Mouse (Mus musculus) midbrain, embryonic 15.5 days (tissue): ENCODE results near the gene Pdk3. TPM values are rescaled to one million over a fixed set of nuclear protein-coding genes. Genes with fewer than 3 reads are reported as not detected.

Experiments
- ATAC-seq: fragments of 200-750 bp; cut with Nextera tagmentation; replicated peaks from 2 replicates; pipeline ENCODE4 v1.8.0; 2017; ENCODE audit warnings: moderate TSS enrichment
- H3K27ac ChIP-seq: fragments of 300-500 bp; sonication (generic); 2 replicates; pipeline ENCODE4 v1.5.1; 2015; ENCODE audit warnings: mild to moderate bottlenecking, inconsistent platforms
- H3K27me3 ChIP-seq: fragments of 300-500 bp; sonication (generic); replicated peaks from 2 replicates; pipeline ENCODE4 v1.6.1; 2015; ENCODE audit warnings: inconsistent platforms
- H3K36me3 ChIP-seq: fragments of 300-500 bp; sonication (generic); replicated peaks from 2 replicates; pipeline ENCODE4 v1.6.1; 2015; ENCODE audit warnings: inconsistent platforms
- H3K4me1 ChIP-seq: fragments of 300-500 bp; sonication (generic); 2 replicates; pipeline ENCODE4 v1.6.1; 2015; ENCODE audit warnings: inconsistent platforms
- H3K4me2 ChIP-seq: fragments of 300-500 bp; sonication (generic); 2 replicates; pipeline ENCODE4 v1.6.1; 2015; ENCODE audit warnings: inconsistent platforms, mild to moderate bottlenecking, moderate library complexity
- H3K4me3 ChIP-seq: fragments of 300-500 bp; sonication (generic); 2 replicates; pipeline ENCODE4 v1.5.1; 2015; ENCODE audit warnings: mild to moderate bottlenecking, inconsistent platforms
- H3K9ac ChIP-seq: fragments of 300-500 bp; sonication (generic); 2 replicates; pipeline ENCODE4 v1.6.1; 2015; ENCODE audit warnings: mild to moderate bottlenecking, inconsistent platforms
- H3K9me3 ChIP-seq: fragments of 300-500 bp; sonication (generic); 2 replicates; pipeline ENCODE4 v1.6.1; 2016; ENCODE audit warnings: inconsistent platforms
- WGBS: fragments of 180-500 bp; shearing (Covaris S2); methylation state at CpG from one replicate; pipeline ENCODE4 v1.1.7; 2015; ENCODE audit warnings: mixed read lengths; 5-methylcytosine and 5-hydroxymethylcytosine counted together
- polyA plus RNA-seq: library from polyadenylated mRNA; unstranded; fragments of >200 nt; fragmentation: Nextera tagmentation; extraction: Ambion mirVana; gene quantifications from 2 replicates; pipeline ENCODE4 v1.2.1, GENCODE M21; 2015

Pdk3 gene
- polyA plus RNA-seq, result 19.8 and 21.6 TPM in 2 replicates

DNA sequence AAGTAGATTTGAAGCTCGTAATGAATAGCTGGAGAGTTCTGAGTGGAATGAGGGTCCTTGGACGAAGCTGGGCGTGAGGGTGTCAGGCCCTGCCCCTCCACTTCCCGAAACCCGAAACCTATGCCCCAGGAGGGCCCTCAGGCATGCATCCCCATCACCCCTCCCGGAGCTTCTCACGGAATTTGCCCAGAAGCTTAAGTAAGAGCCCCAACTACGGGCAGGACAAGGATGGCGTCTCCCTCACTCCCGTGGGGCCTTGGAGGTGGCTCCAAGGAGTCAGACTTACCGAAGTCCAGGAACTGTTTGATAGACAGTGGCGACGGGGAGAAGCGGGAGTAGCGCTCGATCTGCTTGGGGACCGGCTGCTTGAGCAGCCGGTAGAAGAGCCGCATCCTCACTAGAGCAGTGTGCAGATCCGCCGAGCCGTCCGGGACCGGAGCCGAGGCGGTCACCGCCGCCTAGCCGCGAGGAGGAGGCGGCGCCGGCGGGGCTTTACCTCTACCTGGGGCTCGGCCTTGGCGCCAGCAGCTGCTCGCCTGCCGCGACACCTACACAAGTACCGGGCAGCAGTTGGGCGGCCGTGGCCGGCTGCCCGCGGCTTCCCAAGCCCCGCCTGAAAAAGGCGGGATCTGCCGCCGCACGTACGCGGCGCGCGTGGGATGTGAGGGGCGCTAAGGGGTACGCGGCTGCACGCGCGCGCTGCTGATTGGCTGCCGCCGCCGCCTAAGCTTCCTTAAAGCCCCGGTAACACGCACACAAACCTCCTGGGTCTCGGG, at the start of gene Pdk3:
Pdk3 (minus strand) TSS at position 641 of the 776 bp plus-strand sequence.
- Histone ChIP-seq H3K27me3 (no peaks in the 10 kb centered on the region), H3K9ac (peak within 1 kb of the TSS; percentile 55), H3K36me3 (no peaks in the 10 kb centered on the region), H3K27ac (peak within 1 kb of the TSS; percentile 78), H3K4me2 (peak within 1 kb of the TSS; percentile 68), H3K4me3 (peak within 1 kb of the TSS; percentile 65), H3K9me3 (no peaks in the 10 kb centered on the region), H3K4me1 (no peaks in the 10 kb centered on the region; the same call in 1 of the 2 replicates)
- 17% methylated on average over 62 of the region's 68 CpGs for WGBS
- ATAC-seq, result peak; percentile 99

DNA sequence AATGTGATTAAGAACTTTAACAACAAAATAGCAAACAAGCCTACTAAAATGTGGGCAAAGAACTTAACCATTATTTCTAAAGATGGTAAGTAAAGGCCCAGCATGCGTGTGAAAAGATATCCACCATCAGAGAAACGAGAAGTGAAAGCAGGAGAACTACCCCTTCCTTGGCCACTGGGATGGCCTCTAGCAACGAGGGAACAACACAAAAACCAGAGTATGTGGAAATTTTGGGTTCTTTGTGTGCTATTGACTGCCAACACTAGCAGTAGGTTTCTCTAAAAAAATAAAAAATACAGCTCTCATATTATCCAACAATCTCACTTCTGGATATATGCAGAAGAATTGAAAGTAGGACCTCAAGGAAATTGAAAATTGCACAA, 45.6 kb upstream of the Pdk3 start:
- no peak overlapping the region for H3K27ac ChIP-seq
- H3K27me3 ChIP-seq, result no peaks in the 10 kb centered on the region
- no peak overlapping the region for H3K9ac ChIP-seq
- no peak overlapping the region for H3K4me3 ChIP-seq
- no peak for ATAC-seq
- H3K9me3 ChIP-seq, result no peaks in the 10 kb centered on the region
- H3K36me3 ChIP-seq, result no peaks in the 10 kb centered on the region
- H3K4me2 ChIP-seq, result no peak overlapping the region
- H3K4me1 ChIP-seq, result no peaks in the 10 kb centered on the region
- WGBS, result 70% methylated on average over 3 of the region's 3 CpGs

DNA sequence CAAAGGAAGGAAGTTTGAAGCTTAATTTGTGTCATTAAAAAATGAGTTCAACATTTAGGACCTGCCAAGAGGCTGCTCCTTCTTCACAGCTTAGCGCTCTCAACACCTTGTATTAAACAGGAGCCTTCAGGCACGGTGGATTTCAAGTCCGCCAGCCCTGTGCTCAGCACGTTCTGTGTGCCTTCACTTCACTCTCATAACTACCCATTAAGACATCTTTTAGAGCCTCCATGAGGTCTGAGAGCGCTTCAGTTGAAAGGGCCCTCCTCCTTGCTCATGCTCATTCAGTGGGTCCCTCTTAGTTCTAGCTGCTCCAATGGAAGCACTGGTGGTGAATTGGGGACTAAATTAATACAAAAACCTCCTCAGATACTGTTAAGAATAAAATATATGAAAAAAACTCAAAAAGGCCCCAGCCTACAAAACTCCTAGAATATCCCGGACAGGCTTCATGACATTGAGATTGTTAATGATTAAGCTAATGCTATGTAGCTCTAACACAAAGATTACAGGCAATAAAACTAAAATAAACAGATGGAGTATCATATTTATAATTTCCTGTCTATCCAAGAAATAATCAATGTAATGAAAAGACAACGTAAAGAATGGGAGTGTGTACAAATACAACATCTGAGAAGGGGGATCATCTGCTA, 45.1 kb upstream of the Pdk3 start:
- Histone ChIP-seq H3K9me3 (no peaks in the 10 kb centered on the region), H3K27ac (no peak overlapping the region), H3K4me2 (no peak overlapping the region), H3K4me1 (no peaks in the 10 kb centered on the region), H3K4me3 (no peak overlapping the region), H3K27me3 (no peaks in the 10 kb centered on the region), H3K36me3 (no peaks in the 10 kb centered on the region), H3K9ac (no peak overlapping the region)
- WGBS, result 81% methylated on average over 7 of the region's 7 CpGs
- ATAC-seq, result no peak

DNA sequence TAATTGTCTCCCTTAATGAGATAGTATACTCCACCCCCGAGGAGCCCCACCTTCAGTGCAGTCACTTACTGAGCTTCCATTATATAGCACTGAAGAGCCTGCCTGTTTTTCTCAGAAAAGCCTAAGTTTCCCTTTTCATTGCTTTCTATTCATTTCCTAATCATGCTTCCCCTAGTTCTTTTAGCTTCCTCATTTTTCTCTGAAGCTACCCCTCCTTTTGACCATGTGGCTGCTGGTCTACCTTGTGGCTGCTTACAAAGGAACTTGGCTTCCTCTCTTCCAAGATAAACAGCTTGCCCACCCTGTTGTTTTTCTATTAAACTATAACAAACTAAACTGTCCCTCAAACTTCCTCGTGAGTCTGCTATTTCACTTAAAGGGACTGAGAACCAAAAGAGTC, 31.4 kb upstream of the Pdk3 start:
- Histone ChIP-seq H3K36me3 (no peaks in the 10 kb centered on the region), H3K9ac (no peak overlapping the region), H3K9me3 (no peaks in the 10 kb centered on the region), H3K4me1 (no peaks in the 10 kb centered on the region), H3K4me3 (no peak overlapping the region), H3K27ac (no peak overlapping the region), H3K4me2 (no peak overlapping the region), H3K27me3 (no peaks in the 10 kb centered on the region)
- no peak for ATAC-seq
- WGBS, result 62% methylated on average over 2 of the region's 2 CpGs

DNA sequence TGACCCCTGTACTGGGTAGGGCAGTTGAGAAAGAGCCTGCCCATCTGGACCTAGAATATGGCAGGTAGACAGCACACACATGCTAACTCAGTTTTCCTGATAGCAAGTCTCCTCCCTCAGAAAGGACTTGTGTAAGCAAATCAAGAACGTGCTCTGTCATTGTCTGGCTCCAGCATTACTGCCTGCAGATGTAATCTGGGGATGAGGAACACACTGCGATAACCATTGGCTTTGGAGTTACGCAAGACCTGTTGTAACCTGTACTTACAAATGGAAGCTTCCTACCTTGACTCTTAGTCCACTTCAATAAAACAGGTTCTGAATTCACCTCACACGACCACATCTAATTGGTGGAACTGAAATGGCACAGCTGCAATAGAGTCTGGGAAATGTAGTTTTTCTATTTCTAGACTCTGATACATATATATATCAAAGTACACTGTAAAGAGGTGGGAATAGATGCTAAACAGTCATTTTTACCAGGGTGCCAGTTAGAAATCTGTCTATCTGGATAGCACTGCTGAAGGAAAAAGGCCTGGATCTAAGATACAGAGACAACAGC, 30.6 kb upstream of the Pdk3 start:
- 80% methylated on average over 4 of the region's 4 CpGs for whole genome bisulfite sequencing
- no peak overlapping the region for H3K9ac ChIP-seq
- no peaks in the 10 kb centered on the region for H3K27me3 ChIP-seq
- no peaks in the 10 kb centered on the region for H3K4me1 ChIP-seq
- H3K9me3 ChIP-seq, result no peaks in the 10 kb centered on the region
- H3K4me2 ChIP-seq, result no peak overlapping the region
- ATAC-seq, result peak; percentile 76
- no peak overlapping the region for H3K27ac ChIP-seq
- H3K4me3 ChIP-seq, result no peak overlapping the region
- H3K36me3 ChIP-seq, result no peaks in the 10 kb centered on the region

DNA sequence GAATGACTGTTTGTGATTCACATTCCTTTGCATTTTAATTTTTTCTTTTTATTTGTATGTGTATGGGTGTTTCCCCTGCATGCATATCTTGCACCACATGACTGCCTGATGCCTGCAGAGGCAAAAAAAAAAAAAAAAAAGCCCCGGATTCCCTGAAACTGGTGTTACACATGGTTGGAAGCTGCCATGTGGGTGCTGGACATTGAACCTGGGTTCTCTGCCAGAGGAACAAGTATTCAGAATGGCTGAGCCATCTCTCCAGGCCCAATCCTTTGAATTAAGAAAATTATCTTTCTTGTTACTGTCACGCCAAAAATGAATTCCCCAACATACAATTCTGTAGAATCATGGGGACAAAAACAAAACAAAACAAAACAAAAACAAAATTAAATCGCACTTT, 25.8 kb upstream of the Pdk3 start:
- Histone ChIP-seq H3K27ac (no peak overlapping the region), H3K27me3 (no peaks in the 10 kb centered on the region), H3K4me2 (no peak overlapping the region), H3K4me3 (no peak overlapping the region), H3K9me3 (no peaks in the 10 kb centered on the region), H3K4me1 (no peaks in the 10 kb centered on the region), H3K36me3 (no peaks in the 10 kb centered on the region), H3K9ac (no peak overlapping the region)
- 83% methylated on average over 3 of the region's 3 CpGs for WGBS
- no peak for ATAC-seq

DNA sequence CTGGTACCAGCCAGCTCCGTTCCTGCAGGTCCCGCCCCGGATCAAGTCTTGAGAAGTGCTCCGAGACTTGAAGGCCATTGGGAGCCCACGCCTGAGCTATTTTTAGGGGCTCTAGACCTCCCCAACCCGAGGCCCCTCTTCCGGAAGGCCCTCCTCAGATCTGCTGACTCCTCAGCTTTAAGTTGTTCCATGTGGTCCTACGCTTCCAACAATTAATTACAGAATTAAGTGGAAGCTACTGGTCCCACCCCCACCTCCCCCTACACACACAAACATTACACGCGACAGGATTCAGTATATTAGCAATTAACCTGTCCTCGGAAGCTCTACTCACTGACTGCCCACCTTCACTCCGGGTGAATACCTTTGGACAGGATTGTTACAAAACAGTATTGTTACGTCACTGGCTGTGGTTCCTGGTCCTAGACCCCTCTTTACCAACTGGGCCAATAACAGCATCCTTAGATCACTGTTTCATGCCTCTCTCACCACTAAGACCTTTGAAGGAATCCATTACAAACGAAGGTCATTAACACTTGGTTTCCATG, 410 bp upstream of the Pdk3 start:
- peak overlapping the region; percentile 65 for H3K4me3 ChIP-seq
- no peaks in the 10 kb centered on the region for H3K36me3 ChIP-seq
- no peak; the same call in 1 of the 2 replicates for ATAC-seq
- peak overlapping the region; percentile 55 for H3K9ac ChIP-seq
- H3K9me3 ChIP-seq, result no peaks in the 10 kb centered on the region
- H3K4me1 ChIP-seq, result no peaks in the 10 kb centered on the region; the same call in 1 of the 2 replicates
- H3K4me2 ChIP-seq, result peak overlapping the region; percentile 68
- H3K27me3 ChIP-seq, result no peaks in the 10 kb centered on the region
- H3K27ac ChIP-seq, result peak overlapping the region; percentile 78
- WGBS, result 32% methylated on average over 14 of the region's 14 CpGs

DNA sequence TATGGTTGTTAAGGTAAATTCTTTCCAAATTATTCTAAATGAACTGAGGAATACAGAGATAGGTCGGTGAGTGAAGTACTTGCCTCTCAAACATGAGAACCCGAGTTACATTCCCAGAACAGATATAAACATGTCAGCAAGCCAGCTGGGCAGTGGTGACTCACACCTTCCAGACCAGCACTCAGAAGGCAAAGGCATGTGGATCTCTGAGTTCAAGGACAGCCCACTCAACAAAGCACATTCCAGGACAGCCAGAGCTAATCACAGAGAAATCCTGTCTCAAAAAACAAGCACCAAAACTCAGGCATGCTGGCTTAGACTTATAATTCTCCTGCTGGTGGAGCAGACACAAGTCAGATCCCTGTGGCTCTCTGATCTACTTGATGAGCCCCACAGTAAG, 6.2 kb downstream of the Pdk3 start:
- Histone ChIP-seq H3K27ac (no peak overlapping the region), H3K4me3 (no peak overlapping the region), H3K4me1 (no peaks in the 10 kb centered on the region), H3K9me3 (no peaks in the 10 kb centered on the region), H3K9ac (no peak overlapping the region), H3K4me2 (no peak overlapping the region), H3K27me3 (0 out of 2 replicates have a peak, but pooled peaks cover 3% of the 10 kb centered on the region), H3K36me3 (no peaks in the 10 kb centered on the region)
- WGBS, result 88% methylated on average over 2 of the region's 2 CpGs
- no peak for ATAC-seq

DNA sequence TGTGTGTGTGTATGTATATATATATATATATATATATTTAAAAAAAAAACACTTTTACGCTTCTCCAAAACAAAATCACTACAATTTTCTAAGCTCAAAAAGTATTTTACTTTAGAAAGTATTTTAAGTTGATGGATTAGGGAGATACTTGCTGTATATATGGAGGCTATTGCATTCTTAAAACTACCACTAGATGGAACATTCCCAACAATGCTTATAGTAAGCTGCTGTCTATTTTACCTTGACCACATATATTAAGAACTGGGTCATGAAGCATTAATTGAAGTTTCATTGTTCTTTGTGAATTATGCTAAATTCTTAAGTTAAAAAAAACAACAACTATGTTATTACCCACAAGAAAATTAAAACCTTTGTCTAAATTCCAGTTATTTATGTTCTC, 24.0 kb downstream of the Pdk3 start:
- no peaks in the 10 kb centered on the region for H3K9me3 ChIP-seq
- H3K9ac ChIP-seq, result no peak overlapping the region
- H3K36me3 ChIP-seq, result no peaks in the 10 kb centered on the region
- no peak overlapping the region for H3K4me2 ChIP-seq
- H3K27ac ChIP-seq, result no peak overlapping the region
- no peak for ATAC-seq
- no peak overlapping the region for H3K4me3 ChIP-seq
- no peaks in the 10 kb centered on the region for H3K27me3 ChIP-seq
- H3K4me1 ChIP-seq, result no peaks in the 10 kb centered on the region
- WGBS, result 93% methylated on average over 1 of the region's 1 CpGs

DNA sequence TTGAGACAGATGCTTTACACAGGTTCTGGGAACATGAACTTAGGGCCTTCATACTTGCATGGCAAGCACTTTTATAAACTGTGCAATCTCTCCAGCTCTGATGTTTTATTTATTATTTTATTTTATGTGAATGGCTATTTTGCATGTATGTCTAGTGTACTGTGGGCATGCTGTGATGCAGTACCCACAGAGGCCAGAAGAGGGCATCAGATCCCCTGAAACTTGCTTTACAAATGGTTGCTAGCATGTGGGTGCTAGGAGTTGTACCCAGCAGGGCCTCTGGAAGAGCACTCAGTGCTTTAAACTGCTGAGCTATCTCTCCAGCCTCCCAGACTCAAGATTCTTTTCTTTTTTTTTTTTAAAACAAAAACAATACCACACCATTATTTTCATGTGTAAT, 38.8 kb downstream of the Pdk3 start:
- Histone ChIP-seq H3K4me1 (no peaks in the 10 kb centered on the region), H3K36me3 (no peaks in the 10 kb centered on the region), H3K9me3 (no peaks in the 10 kb centered on the region), H3K4me3 (no peak overlapping the region), H3K27me3 (no peaks in the 10 kb centered on the region), H3K4me2 (no peak overlapping the region), H3K27ac (no peak overlapping the region), H3K9ac (no peak overlapping the region)
- ATAC-seq, result no peak

DNA sequence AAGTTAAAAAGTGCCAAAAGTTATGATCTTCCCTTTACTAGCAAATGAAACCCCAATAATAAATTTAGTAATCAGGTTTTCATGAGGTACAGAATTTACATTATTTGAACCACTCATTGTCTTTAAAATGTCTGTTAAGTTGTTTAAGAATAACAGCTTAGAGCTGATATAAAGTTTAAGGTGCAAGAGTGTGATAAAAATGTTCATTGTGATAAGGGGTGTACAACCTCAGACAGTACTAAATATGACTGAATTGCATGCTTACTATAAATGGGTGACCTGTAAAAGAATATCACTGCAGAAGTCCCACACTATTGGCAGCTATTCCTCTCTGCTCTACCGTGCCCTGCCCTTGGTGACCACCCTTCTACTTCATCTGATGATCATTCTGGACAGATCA, 42.4 kb downstream of the Pdk3 start:
- 86% methylated on average over 1 of the region's 1 CpGs for WGBS
- Histone ChIP-seq H3K4me3 (no peak overlapping the region), H3K9ac (no peak overlapping the region), H3K9me3 (no peaks in the 10 kb centered on the region), H3K36me3 (no peaks in the 10 kb centered on the region), H3K4me2 (no peak overlapping the region), H3K4me1 (no peaks in the 10 kb centered on the region), H3K27ac (no peak overlapping the region), H3K27me3 (no peaks in the 10 kb centered on the region)
- ATAC-seq, result no peak

DNA sequence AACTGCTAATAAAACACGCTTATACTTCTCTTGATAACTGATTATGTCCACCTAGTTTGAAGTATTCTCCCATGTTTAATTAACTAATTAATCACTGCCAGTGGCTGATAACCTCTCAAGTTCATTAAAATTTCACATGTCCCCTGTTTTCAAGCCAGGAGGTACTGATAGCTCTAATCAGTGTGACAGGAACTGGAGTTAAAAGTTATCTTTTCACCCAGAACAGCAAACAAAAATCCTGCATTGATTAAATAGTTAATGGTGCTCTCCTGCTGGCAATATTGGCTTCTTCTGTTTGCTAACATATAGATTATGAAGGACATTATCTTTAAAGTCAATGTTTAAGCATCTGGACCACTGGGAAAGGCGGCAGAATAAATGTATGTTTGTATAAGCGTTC, 71.2 kb downstream of the Pdk3 start:
- Histone ChIP-seq H3K9ac (no peak overlapping the region), H3K4me1 (no peaks in the 10 kb centered on the region), H3K4me2 (no peak overlapping the region), H3K27ac (no peak overlapping the region), H3K36me3 (no peaks in the 10 kb centered on the region), H3K27me3 (no peaks in the 10 kb centered on the region), H3K9me3 (no peaks in the 10 kb centered on the region), H3K4me3 (no peak overlapping the region)
- 83% methylated on average over 3 of the region's 3 CpGs for WGBS
- no peak for ATAC-seq
